Mouse (Mus musculus) megakaryocyte, adult 5-6 weeks (primary cell): ENCODE data around the gene 1810013L24Rik. TPM values are rescaled to one million over a fixed set of nuclear protein-coding genes. Genes with fewer than 3 reads are reported as not detected.

Experiments used
- ATAC-seq: 2 replicates; pipeline ENCODE4 v1.8.0; 2016; ENCODE audit warnings: mild to moderate bottlenecking, inconsistent platforms; ENCODE audit not compliant: poor library complexity, severe bottlenecking
- total RNA-seq, 2 experiments: library from RNA; stranded (forward) in 1 of 2; stranded (reverse) in 1 of 2; fragments of 153-499, 151-499 nt in 1 of 2; fragments of 221-1000, 200-1000 nt in 1 of 2; gene quantifications; 2 replicates each; pipeline versions ENCODE4 v1.2.3 to v1.2.4; 2015 to 2017

1810013L24Rik gene
- total RNA-seq, 2 experiments from 2014 or later, result 48.3 to 57.7 TPM

GRCm38 (mm10) chr16:8831241-8831640 is 1.3 kb downstream of the 1810013L24Rik start:
- ATAC-seq, result no peak

GRCm38 (mm10) chr16:8836876-8837275 is 7.0 kb downstream of the 1810013L24Rik start:
- no peak for ATAC-seq

- no peak for ATAC-seq
Observed at GRCm38 (mm10) chr16:8837595-8837994, 7.7 kb downstream of the 1810013L24Rik start.

- ATAC-seq, result no peak
Observed at GRCm38 (mm10) chr16:8838921-8839320, 9.0 kb downstream of the 1810013L24Rik start.

- ATAC-seq, result no peak
Observed at GRCm38 (mm10) chr16:8840557-8840956, 10.7 kb downstream of the 1810013L24Rik start.

GRCm38 (mm10) chr16:8842962-8843361 is 13.1 kb downstream of the 1810013L24Rik start:
- no peak for ATAC-seq

- no peak for ATAC-seq
Observed at GRCm38 (mm10) chr16:8843580-8844175, 13.8 kb downstream of the 1810013L24Rik start.

- ATAC-seq, result no peak
Observed at GRCm38 (mm10) chr16:8845986-8846385, 16.1 kb downstream of the 1810013L24Rik start.

- ATAC-seq, result no peak
Observed at GRCm38 (mm10) chr16:8848309-8849068, 18.6 kb downstream of the 1810013L24Rik start.

- no peak for ATAC-seq
Observed at GRCm38 (mm10) chr16:8849929-8850328, 20.0 kb downstream of the 1810013L24Rik start.

- ATAC-seq, result no peak
Observed at GRCm38 (mm10) chr16:8855143-8855542, 25.2 kb downstream of the 1810013L24Rik start.

GRCm38 (mm10) chr16:8856820-8857219 is 26.9 kb downstream of the 1810013L24Rik start:
- no peak for ATAC-seq

GRCm38 (mm10) chr16:8862336-8862987 is 32.6 kb downstream of the 1810013L24Rik start:
- peak; percentile 97 for ATAC-seq

- no peak for ATAC-seq
Observed at GRCm38 (mm10) chr16:8864223-8864631, 34.3 kb downstream of the 1810013L24Rik start.

GRCm38 (mm10) chr16:8867406-8867955 is 37.6 kb downstream of the 1810013L24Rik start:
- ATAC-seq, result no peak

- ATAC-seq, result no peak
Observed at GRCm38 (mm10) chr16:8868506-8868905, 38.6 kb downstream of the 1810013L24Rik start.

GRCm38 (mm10) chr16:8869715-8870114 is 39.8 kb downstream of the 1810013L24Rik start:
- ATAC-seq, result peak; percentile 90

- ATAC-seq, result no peak
Observed at GRCm38 (mm10) chr16:8871376-8871775, 41.5 kb downstream of the 1810013L24Rik start.

- ATAC-seq, result no peak
Observed at GRCm38 (mm10) chr16:8872019-8872418, 42.1 kb downstream of the 1810013L24Rik start.

- ATAC-seq, result no peak
Observed at GRCm38 (mm10) chr16:8872486-8872885, 42.6 kb downstream of the 1810013L24Rik start.

- ATAC-seq, result no peak
Observed at GRCm38 (mm10) chr16:8880076-8880475, 50.2 kb downstream of the 1810013L24Rik start.
